Mouse (Mus musculus) liver, adult 2 months (tissue): ENCODE results near the gene Zdhhc18. TPM values are rescaled to one million over a fixed set of nuclear protein-coding genes. Genes with fewer than 3 reads are reported as not detected.
A peak's percentile ranks its signal among the peaks of the same experiment; 100 is the strongest.

ENCODE experiments used
- DNase-seq: peaks from one replicate; pipeline ENCODE4 v3.0.0-alpha.2; 2011; ENCODE audit warnings: low read depth, low spot score; ENCODE audit errors: extremely low read depth
- H3K27ac ChIP-seq: fragments of 200-500 bp; replicated peaks from 2 replicates; pipeline ENCODE4 v1.5.1; 2012; ENCODE audit warnings: low read depth, mild to moderate bottlenecking, control low read depth, inconsistent platforms, low read length; ENCODE audit not compliant: insufficient read depth
- H3K27me3 ChIP-seq: fragments of 200-500 bp; 2 replicates; pipeline ENCODE4 v1.6.1; 2012; ENCODE audit warnings: mild to moderate bottlenecking, moderate library complexity, low read length, inconsistent platforms; ENCODE audit not compliant: control insufficient read depth, insufficient read depth
- H3K36me3 ChIP-seq: fragments of 200-500 bp; 2 replicates; pipeline ENCODE4 v1.6.1; 2012; ENCODE audit warnings: low read length, inconsistent platforms; ENCODE audit not compliant: control insufficient read depth, insufficient read depth
- H3K4me1 ChIP-seq: fragments of 200-500 bp; 2 replicates; pipeline ENCODE4 v1.6.1; 2011; ENCODE audit warnings: low read length; ENCODE audit not compliant: control insufficient read depth, insufficient read depth
- H3K4me3 ChIP-seq: fragments of 200-500 bp; 2 replicates; pipeline ENCODE4 v1.5.1; 2011; ENCODE audit warnings: low read depth, mild to moderate bottlenecking, control low read depth, low read length, moderate library complexity; ENCODE audit not compliant: insufficient read depth
- H3K79me2 ChIP-seq: fragments of 200-500 bp; 2 replicates; pipeline ENCODE4 v1.6.1; 2012; ENCODE audit warnings: inconsistent platforms, mild to moderate bottlenecking, low read length, moderate library complexity; ENCODE audit not compliant: control insufficient read depth, insufficient read depth
- H3K9ac ChIP-seq: fragments of 200-500 bp; 2 replicates; pipeline ENCODE4 v1.6.1; 2012; ENCODE audit warnings: low read depth, mild to moderate bottlenecking, control low read depth, inconsistent platforms, low read length
- CTCF ChIP-seq: fragments of 200-500 bp; IDR thresholded peaks from 2 replicates; pipeline ENCODE4 v1.5.1; 2011; ENCODE audit warnings: low read depth, low read length, control low read depth
- POLR2A ChIP-seq: fragments of 200-500 bp; IDR thresholded peaks from 2 replicates; pipeline ENCODE4 v1.6.1; 2011; ENCODE audit warnings: low read length, control low read depth; ENCODE audit not compliant: insufficient read depth; ENCODE audit errors: extremely low read depth
- WGBS: fragments of 180-500 bp; shearing (Covaris S2); methylation state at CpG from one replicate; pipeline ENCODE4 v1.1.7; 2018; 5-methylcytosine and 5-hydroxymethylcytosine counted together
- polyA plus RNA-seq: library from polyadenylated mRNA; depleted of rRNA; stranded (reverse); fragments of >200 nt; gene quantifications from 2 replicates; pipeline ENCODE4 v1.2.3, GENCODE M21; 2012
- total RNA-seq: library from RNA; depleted of rRNA; stranded (reverse); fragments of >200 nt; gene quantifications from 2 replicates; pipeline ENCODE4 v1.2.3, GENCODE M21; 2014

Zdhhc18 gene
- total and polyA plus RNA-seq, 2 experiments: 8.9 to 21.3 TPM

DNA sequence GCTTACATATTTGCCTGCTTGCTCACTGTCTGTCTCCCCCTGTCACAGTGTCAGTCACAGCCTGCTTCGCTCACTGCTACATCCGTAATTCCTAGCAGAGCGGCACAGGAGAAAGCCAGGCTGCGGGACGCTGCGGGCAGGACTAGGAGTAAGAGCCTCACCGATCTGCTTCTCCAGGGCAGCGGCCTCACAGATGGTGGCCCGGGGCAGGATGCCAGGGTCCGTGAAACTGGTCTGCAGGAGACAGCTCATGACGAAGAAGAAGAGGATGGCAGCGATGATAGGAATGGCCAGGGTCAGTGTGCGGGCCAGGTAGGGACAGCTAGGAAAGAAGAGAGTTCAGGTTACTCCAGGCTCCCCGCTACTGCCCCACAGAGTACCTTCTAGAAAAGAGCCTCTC is 22.9 kb downstream of the Zdhhc18 start:
- Histone ChIP-seq H3K4me1 (peaks cover 13% of the 10 kb centered on the region), H3K79me2 (peaks cover 24% of the 10 kb centered on the region), H3K27ac (no peak overlapping the region), H3K36me3 (peaks cover 3% of the 10 kb centered on the region; the same call in 1 of the 2 replicates), H3K4me3 (no peak overlapping the region), H3K9ac (no peak overlapping the region), H3K27me3 (no peaks in the 10 kb centered on the region)
- no peak for DNase-seq
- TF ChIP-seq CTCF: no peak
- TF ChIP-seq POLR2A: no peak
- WGBS: 95% methylated on average over 14 of the region's 14 CpGs

- H3K4me1 ChIP-seq: peaks cover 11% of the 10 kb centered on the region
- H3K79me2 ChIP-seq: peaks cover 24% of the 10 kb centered on the region
- no peaks in the 10 kb centered on the region for H3K27me3 ChIP-seq
- peak overlapping the region; percentile 63; the same call in 1 of the 2 replicates for H3K27ac ChIP-seq
- DNase-seq: no peak
- WGBS: 92% methylated on average over 9 of the region's 9 CpGs
- peaks cover 3% of the 10 kb centered on the region; the same call in 1 of the 2 replicates for H3K36me3 ChIP-seq
- no peak for TF ChIP-seq CTCF
- no peak for TF ChIP-seq POLR2A
- no peak overlapping the region for H3K4me3 ChIP-seq
- H3K9ac ChIP-seq: no peak overlapping the region
These were observed 23.3 kb downstream of the Zdhhc18 start for GRCm38 (mm10) chr4:133626621-133627020.

DNA sequence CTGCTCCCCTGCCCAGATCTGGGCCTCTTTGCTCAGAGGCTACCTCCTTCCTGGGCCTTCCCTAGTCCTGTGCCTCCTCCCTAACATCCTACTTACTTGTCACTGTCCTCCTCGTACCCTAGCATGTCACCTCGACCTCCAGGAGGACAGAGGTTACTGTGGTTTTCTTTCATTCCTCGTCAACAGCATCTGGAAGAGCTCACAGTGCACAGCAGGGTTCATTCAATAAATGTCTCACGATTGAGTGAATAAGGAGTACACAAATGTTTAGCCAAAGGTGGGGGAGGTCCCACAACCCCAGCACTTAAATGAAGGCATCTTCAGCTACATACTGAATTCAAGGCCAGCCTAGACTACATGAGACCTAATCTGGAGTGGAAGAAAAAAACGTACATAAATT is 23.7 kb downstream of the Zdhhc18 start:
- Histone ChIP-seq H3K79me2 (peaks cover 25% of the 10 kb centered on the region), H3K4me3 (no peak overlapping the region), H3K27me3 (no peaks in the 10 kb centered on the region), H3K9ac (no peak overlapping the region; the same call in 1 of the 2 replicates), H3K27ac (peak overlapping the region; percentile 63), H3K36me3 (peaks cover 3% of the 10 kb centered on the region; the same call in 1 of the 2 replicates), H3K4me1 (peaks cover 10% of the 10 kb centered on the region)
- TF ChIP-seq CTCF (no peak), POLR2A (no peak)
- no peak for DNase-seq
- 73% methylated on average over 5 of the region's 5 CpGs for WGBS

GRCm38 (mm10) chr4:133625621-133626071 is 24.3 kb downstream of the Zdhhc18 start:
- Histone ChIP-seq H3K9ac (no peak overlapping the region), H3K4me1 (peaks cover 6% of the 10 kb centered on the region), H3K36me3 (peaks cover 3% of the 10 kb centered on the region; the same call in 1 of the 2 replicates), H3K79me2 (peaks cover 28% of the 10 kb centered on the region), H3K4me3 (no peak overlapping the region), H3K27me3 (no peaks in the 10 kb centered on the region), H3K27ac (peak overlapping the region; percentile 74)
- TF ChIP-seq POLR2A (no peak), CTCF (no peak)
- 82% methylated on average over 11 of the region's 11 CpGs for WGBS
- DNase-seq: no peak

- TF ChIP-seq POLR2A (no peak), CTCF (no peak)
- DNase-seq: no peak
- Histone ChIP-seq H3K9ac (no peak overlapping the region), H3K4me1 (peaks cover 1% of the 10 kb centered on the region), H3K27me3 (no peaks in the 10 kb centered on the region), H3K4me3 (no peak overlapping the region), H3K36me3 (peaks cover 3% of the 10 kb centered on the region; the same call in 1 of the 2 replicates), H3K79me2 (peaks cover 22% of the 10 kb centered on the region; the same call in 1 of the 2 replicates), H3K27ac (no peak overlapping the region; the same call in 1 of the 2 replicates)
- 87% methylated on average over 7 of the region's 7 CpGs for WGBS
These were observed 25.1 kb downstream of the Zdhhc18 start for GRCm38 (mm10) chr4:133624830-133625229.

- Histone ChIP-seq H3K4me1 (peaks cover 4% of the 10 kb centered on the region), H3K9ac (no peak overlapping the region), H3K27ac (no peak overlapping the region), H3K36me3 (peaks cover 3% of the 10 kb centered on the region; the same call in 1 of the 2 replicates), H3K79me2 (peaks cover 13% of the 10 kb centered on the region; the same call in 1 of the 2 replicates), H3K27me3 (no peaks in the 10 kb centered on the region), H3K4me3 (no peak overlapping the region)
- 83% methylated on average over 11 of the region's 11 CpGs for WGBS
- TF ChIP-seq POLR2A: no peak
- no peak for DNase-seq
These were observed 27.7 kb downstream of the Zdhhc18 start for GRCm38 (mm10) chr4:133622161-133622695.
